20 mouse cellular contexts compared by ENCODE assay signal in genomic region chr13:19674025-19674424, GRCm38 (mm10). TPM values are rescaled to one million over a fixed set of nuclear protein-coding genes. Genes with fewer than 3 reads are reported as not detected.
DNase-seq lines count a peak whose midpoint lies in the region; ATAC-seq lines count a peak whose summit lies in the region.
"Had no signal": no experiment of that assay in that cellular context is flagged by ENCODE, and none has a peak within 500 bp of the region (broad histone marks: within the 10 kb centered on the region; RNA-seq: fewer than 3 reads in every experiment).

No protein-coding gene starts in this region.

- H3K9me3 ChIP-seq in forebrain, embryonic 13.5 days (replicated peaks) = no peaks in the 10 kb centered on the region
- no peaks in the 10 kb centered on the region for H3K9me3 ChIP-seq in forebrain, embryonic 11.5 days (ENCODE audit: control insufficient read depth, low read length)
- H3K9me3 ChIP-seq in forebrain, embryonic 14.5 days (replicated peaks; ENCODE audit: control insufficient read depth, low read length) = no peaks in the 10 kb centered on the region
- no peaks in the 10 kb centered on the region for H3K9me3 ChIP-seq in forebrain, embryonic 16.5 days (ENCODE audit: control insufficient read depth, low read length)
- H3K9me3 ChIP-seq: G1E had no signal

- H3K4me1 ChIP-seq in forebrain, embryonic 13.5 days = peaks cover 22% of the 10 kb centered on the region
- H3K4me1 ChIP-seq in forebrain, embryonic 11.5 days (replicated peaks; ENCODE audit: control insufficient read depth, insufficient read depth, low read length) = no peaks in the 10 kb centered on the region
- peaks cover 5% of the 10 kb centered on the region for H3K4me1 ChIP-seq in forebrain, embryonic 14.5 days (ENCODE audit: control insufficient read depth, insufficient read depth, low read length)
- H3K4me1 ChIP-seq in forebrain, embryonic 16.5 days (replicated peaks; ENCODE audit: control insufficient read depth, insufficient read depth, low read length) = peaks cover 3% of the 10 kb centered on the region; the same call in 1 of the 2 replicates

- no peaks in the 10 kb centered on the region for H3K27me3 ChIP-seq in forebrain, embryonic 13.5 days
- no peaks in the 10 kb centered on the region for H3K27me3 ChIP-seq in forebrain, embryonic 11.5 days (ENCODE audit: control insufficient read depth, insufficient read depth, low read length)
- H3K27me3 ChIP-seq in forebrain, embryonic 14.5 days (replicated peaks; ENCODE audit: control insufficient read depth, insufficient read depth, low read length) = no peaks in the 10 kb centered on the region
- no peaks in the 10 kb centered on the region for H3K27me3 ChIP-seq in forebrain, embryonic 16.5 days (replicated peaks; ENCODE audit: control insufficient read depth, insufficient read depth, low read length)
- H3K27me3 ChIP-seq: CH12.LX had no signal

- H3K4me2 ChIP-seq in forebrain, embryonic 13.5 days = no peak overlapping the region
- H3K4me2 ChIP-seq in forebrain, embryonic 11.5 days (ENCODE audit: low read depth, low read length, severe bottlenecking) = no peak overlapping the region
- H3K4me2 ChIP-seq in forebrain, embryonic 14.5 days (ENCODE audit: low read length) = no peak overlapping the region
- H3K4me2 ChIP-seq in forebrain, embryonic 16.5 days (ENCODE audit: low read length) = no peak overlapping the region

- WGBS in forebrain, embryonic 13.5 days = 65% methylated on average over 3 of the region's 3 CpGs
- WGBS in forebrain, embryonic 11.5 days = 84% methylated on average over 3 of the region's 3 CpGs
- WGBS in forebrain, embryonic 14.5 days = 55% methylated on average over 3 of the region's 3 CpGs
- whole genome bisulfite sequencing in forebrain, embryonic 16.5 days = 45% methylated on average over 3 of the region's 3 CpGs

- no peak for DNase-seq in forebrain, embryonic 11.5 days (ENCODE audit: low spot score)
- DNase-seq in forebrain, embryonic 14.5 days (ENCODE audit: low spot score) = no peak
- DNase-seq: adrenal gland, adult 2 months; adrenal gland, adult 8-10 months; adrenal gland, postnatal 10 days; adrenal gland, postnatal 14 days; adrenal gland, postnatal 25 days; adrenal gland, postnatal 36 days; B cell, adult 2 months; cerebellum, adult 11 months; cerebellum, adult 11-12 months; cerebellum, adult 18-20 months had no signal

- H3K27ac ChIP-seq in forebrain, embryonic 13.5 days = peak overlapping the region; percentile 31; the same call in 1 of the 2 replicates
- no peak overlapping the region for H3K27ac ChIP-seq in forebrain, embryonic 11.5 days (ENCODE audit: low read depth, low read length)
- peak overlapping the region; percentile 6; the same call in 1 of the 2 replicates for H3K27ac ChIP-seq in forebrain, embryonic 14.5 days (ENCODE audit: low read depth, low read length)
- H3K27ac ChIP-seq in forebrain, embryonic 16.5 days (ENCODE audit: low read length) = no peak overlapping the region

- no peak overlapping the region for H3K9ac ChIP-seq in forebrain, embryonic 13.5 days
- no peak overlapping the region for H3K9ac ChIP-seq in forebrain, embryonic 11.5 days (ENCODE audit: low read length)
- no peak overlapping the region for H3K9ac ChIP-seq in forebrain, embryonic 14.5 days (ENCODE audit: low read length)
- H3K9ac ChIP-seq in forebrain, embryonic 16.5 days (replicated peaks; ENCODE audit: low read depth, low read length) = no peak overlapping the region

- no peaks in the 10 kb centered on the region for H3K36me3 ChIP-seq in forebrain, embryonic 13.5 days (ENCODE audit: poor library complexity, severe bottlenecking)
- no peaks in the 10 kb centered on the region for H3K36me3 ChIP-seq in forebrain, embryonic 11.5 days (ENCODE audit: control insufficient read depth, insufficient read depth, low read length)
- no peaks in the 10 kb centered on the region for H3K36me3 ChIP-seq in forebrain, embryonic 14.5 days (ENCODE audit: control insufficient read depth, insufficient read depth, low read length)
- no peaks in the 10 kb centered on the region for H3K36me3 ChIP-seq in forebrain, embryonic 16.5 days (ENCODE audit: control insufficient read depth, insufficient read depth)
- H3K36me3 ChIP-seq: G1E had no signal

- ATAC-seq in forebrain, embryonic 13.5 days = 0 out of 2 replicates have a peak, but pooled peaks have one; percentile 51
- ATAC-seq in forebrain, embryonic 11.5 days (replicated peaks; ENCODE audit: low FRiP score) = no peak
- ATAC-seq in forebrain, embryonic 14.5 days = peak; percentile 59; the same call in 1 of the 2 replicates
- ATAC-seq in forebrain, embryonic 16.5 days = no peak
- ATAC-seq: activated CD4-positive, CD25-positive, alpha-beta regulatory T cell, adult 4 months; CD4-positive, CD25-positive, alpha-beta regulatory T cell, adult 4 months; Patski had no signal

- H3K4me3 ChIP-seq in forebrain, embryonic 13.5 days = no peak overlapping the region
- H3K4me3 ChIP-seq in forebrain, embryonic 11.5 days (ENCODE audit: low read depth, low read length) = no peak overlapping the region
- no peak overlapping the region for H3K4me3 ChIP-seq in forebrain, embryonic 14.5 days (ENCODE audit: low read depth, low read length)
- H3K4me3 ChIP-seq in forebrain, embryonic 16.5 days (replicated peaks; ENCODE audit: low read length) = no peak overlapping the region

RNA-seq across cellular contexts. Expression of gene Nme8, which starts 23.6 kb away (rescaled TPM):
- 0.17 TPM in 1 of 2 replicates, not detected in the other for polyA plus RNA-seq in forebrain, embryonic 13.5 days (2015; fragmentation: Nextera tagmentation; extraction: Ambion mirVana)
- not detected in 2 replicates for polyA plus RNA-seq in forebrain, embryonic 11.5 days (2014; fragmentation: Nextera tagmentation; extraction: Ambion mirVana)
- not detected in 2 replicates for polyA plus RNA-seq in forebrain, embryonic 14.5 days (2014; fragmentation: Nextera tagmentation; extraction: Ambion mirVana)
- not detected in 2 replicates for polyA plus RNA-seq in forebrain, embryonic 16.5 days (2015; fragmentation: Nextera tagmentation; extraction: Ambion mirVana)
- polyA plus RNA-seq: activated CD4-positive, CD25-positive, alpha-beta regulatory T cell, adult 4 months; adrenal gland, adult 2 months; C2C12; CD4-positive, CD25-positive, alpha-beta regulatory T cell, adult 4 months; G1E; Patski had no signal

RNA-seq across cellular contexts. Expression of gene Sfrp4, which starts 51.1 kb away (rescaled TPM):
- polyA plus RNA-seq in forebrain, embryonic 13.5 days (2015; fragmentation: Nextera tagmentation; extraction: Ambion mirVana) = 2.9 and 3.0 TPM in 2 replicates
- 2.2 and 3.3 TPM in 2 replicates for polyA plus RNA-seq in forebrain, embryonic 11.5 days (2014; fragmentation: Nextera tagmentation; extraction: Ambion mirVana)
- polyA plus RNA-seq in forebrain, embryonic 14.5 days (2014; fragmentation: Nextera tagmentation; extraction: Ambion mirVana) = 2.9 and 3.3 TPM in 2 replicates
- 1.5 and 2.2 TPM in 2 replicates for polyA plus RNA-seq in forebrain, embryonic 16.5 days (2015; fragmentation: Nextera tagmentation; extraction: Ambion mirVana)
- polyA plus RNA-seq: activated CD4-positive, CD25-positive, alpha-beta regulatory T cell, adult 4 months; CD4-positive, CD25-positive, alpha-beta regulatory T cell, adult 4 months; G1E had no signal

RNA-seq across cellular contexts. Expression of gene Epdr1, which starts 54.3 kb away (rescaled TPM):
- 26.9 and 28.1 TPM in 2 replicates for polyA plus RNA-seq in forebrain, embryonic 13.5 days (2015; fragmentation: Nextera tagmentation; extraction: Ambion mirVana)
- 23.4 and 26.0 TPM in 2 replicates for polyA plus RNA-seq in forebrain, embryonic 11.5 days (2014; fragmentation: Nextera tagmentation; extraction: Ambion mirVana)
- 26.3 and 27.4 TPM in 2 replicates for polyA plus RNA-seq in forebrain, embryonic 14.5 days (2014; fragmentation: Nextera tagmentation; extraction: Ambion mirVana)
- 22.1 and 24.9 TPM in 2 replicates for polyA plus RNA-seq in forebrain, embryonic 16.5 days (2015; fragmentation: Nextera tagmentation; extraction: Ambion mirVana)
- polyA plus RNA-seq: G1E had no signal

Comparison
In these comparisons a context has a peak if more than half of its experiments do, and no peak if none do; other contexts are left out.
1. ATAC-seq: peak in forebrain, embryonic 13.5 days (single experiment) and forebrain, embryonic 14.5 days (single experiment); none in forebrain, embryonic 11.5 days (single experiment) and forebrain, embryonic 16.5 days (single experiment).
2. H3K27ac ChIP-seq: peak in forebrain, embryonic 13.5 days (single experiment) and forebrain, embryonic 14.5 days (single experiment); none in forebrain, embryonic 11.5 days (single experiment) and forebrain, embryonic 16.5 days (single experiment).